In the genomic region with DNA sequence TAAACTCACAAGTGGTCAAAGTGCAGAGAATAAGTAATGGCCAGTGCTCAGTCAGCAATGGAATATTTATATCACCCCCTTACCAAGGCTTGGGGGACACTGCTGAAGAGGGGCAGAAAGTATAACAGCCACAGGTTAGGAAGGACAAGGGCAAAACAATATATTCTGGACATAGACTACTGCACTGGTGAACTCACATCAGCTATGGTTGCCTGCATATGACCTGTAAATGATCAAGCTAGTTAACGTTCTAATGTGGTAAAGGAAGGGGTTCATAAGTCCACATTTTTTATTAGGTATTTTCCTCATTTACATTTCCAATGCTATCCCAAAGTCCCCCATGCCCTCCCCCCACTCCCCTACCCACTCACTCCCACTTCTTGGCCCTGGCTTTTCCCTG, we compare ENCODE assay signal across 19 mouse cellular contexts.
"Had no signal": no experiment of that assay in that cellular context is flagged by ENCODE, and none has a peak within 500 bp of the region (broad histone marks: within the 10 kb centered on the region; RNA-seq: fewer than 3 reads in every experiment).

No protein-coding gene starts in this region.

- ATAC-seq: intestine, embryonic 15.5 days; liver, postnatal 0 days; lung, postnatal 0 days; midbrain, embryonic 16.5 days had no signal

- DNase-seq: left cerebral cortex, postnatal 4 days; liver, postnatal 0 days; lung, embryonic 14.5 days; retina, postnatal 1 day; right cerebral cortex, postnatal 25 days; spleen, adult 18-20 months; thymus, postnatal 25 days had no signal

- H3K27ac ChIP-seq: intestine, embryonic 15.5 days; limb, embryonic 12.5 days; limb, embryonic 15.5 days; liver, embryonic 14.5 days; macrophage; midbrain, embryonic 12.5 days; neural tube, embryonic 13.5 days; stomach, embryonic 15.5 days had no signal

- H3K9ac ChIP-seq: intestine, embryonic 15.5 days; limb, embryonic 12.5 days; limb, embryonic 15.5 days; liver, embryonic 14.5 days; liver, postnatal 0 days; lung, embryonic 14.5 days; midbrain, embryonic 12.5 days; neural tube, embryonic 13.5 days; stomach, embryonic 15.5 days had no signal

- H3K4me2 ChIP-seq: intestine, embryonic 15.5 days; limb, embryonic 12.5 days; limb, embryonic 15.5 days; liver, embryonic 11.5 days; lung, embryonic 14.5 days; midbrain, embryonic 12.5 days; neural tube, embryonic 13.5 days; stomach, embryonic 15.5 days had no signal

- H3K4me3 ChIP-seq: intestine, embryonic 15.5 days; limb, embryonic 12.5 days; limb, embryonic 15.5 days; midbrain, embryonic 12.5 days; myocyte; neural tube, embryonic 13.5 days; stomach, embryonic 15.5 days had no signal

- H3K36me3 ChIP-seq: intestine, embryonic 15.5 days; limb, embryonic 12.5 days; limb, embryonic 15.5 days; midbrain, embryonic 12.5 days; neural tube, embryonic 13.5 days; stomach, embryonic 15.5 days had no signal

- H3K4me1 ChIP-seq: intestine, embryonic 15.5 days; limb, embryonic 12.5 days; limb, embryonic 15.5 days; midbrain, embryonic 12.5 days; neural tube, embryonic 13.5 days; stomach, embryonic 15.5 days had no signal

- H3K27me3 ChIP-seq: intestine, embryonic 15.5 days; limb, embryonic 12.5 days; limb, embryonic 15.5 days; midbrain, embryonic 12.5 days; neural tube, embryonic 13.5 days; stomach, embryonic 15.5 days had no signal

- H3K9me3 ChIP-seq: intestine, embryonic 15.5 days; limb, embryonic 12.5 days; limb, embryonic 15.5 days; midbrain, embryonic 12.5 days; neural tube, embryonic 13.5 days; stomach, embryonic 15.5 days had no signal
